Mouse (Mus musculus) c-Kit-negative CD71-positive TER-119-positive erythroid progenitor cells, embryonic 14.5 days (primary cell): ENCODE measurements around the gene Isy1.

Experiments used
- DNase-seq: peaks from one replicate; pipeline ENCODE4 v3.0.0-alpha.2; 2013; ENCODE audit warnings: low read depth, low spot score

Isy1 gene

GRCm38 (mm10) chr6:87805448-87805847, 33.1 kb downstream of the Isy1 start:
- no peak for DNase-seq

GRCm38 (mm10) chr6:87804886-87805285, 33.7 kb downstream of the Isy1 start:
- no peak for DNase-seq

- DNase-seq = no peak
These were observed 34.6 kb downstream of the Isy1 start for GRCm38 (mm10) chr6:87804036-87804435.

GRCm38 (mm10) chr6:87802462-87802861, 36.1 kb downstream of the Isy1 start:
- no peak for DNase-seq

DNA sequence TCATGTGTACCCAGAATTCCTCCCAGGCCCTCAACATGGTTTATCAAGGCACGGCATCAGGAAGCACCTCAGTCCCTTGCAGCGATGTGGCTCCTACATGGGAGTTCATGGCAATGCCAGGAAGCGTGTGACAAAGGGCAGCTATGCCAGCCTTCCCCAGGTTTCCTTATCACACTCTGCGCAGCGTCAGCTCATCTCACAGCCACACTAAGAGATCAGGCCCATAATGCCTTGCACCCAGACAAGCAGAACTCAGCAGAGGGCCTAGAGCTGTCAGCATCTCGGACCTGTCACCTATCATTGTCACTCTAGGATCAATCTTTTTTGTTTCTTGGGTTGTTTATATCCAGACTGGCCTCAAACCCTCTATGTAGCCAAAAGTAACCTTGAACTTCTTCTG, 39.0 kb downstream of the Isy1 start:
- no peak for DNase-seq

GRCm38 (mm10) chr6:87797321-87797720, 41.3 kb downstream of the Isy1 start:
- no peak for DNase-seq

GRCm38 (mm10) chr6:87796251-87796880, 42.2 kb downstream of the Isy1 start:
- peak; percentile 42 for DNase-seq

- DNase-seq = no peak
These were observed 43.0 kb downstream of the Isy1 start for GRCm38 (mm10) chr6:87795385-87796150.

GRCm38 (mm10) chr6:87793821-87794510, 44.6 kb downstream of the Isy1 start:
- DNase-seq = no peak

DNA sequence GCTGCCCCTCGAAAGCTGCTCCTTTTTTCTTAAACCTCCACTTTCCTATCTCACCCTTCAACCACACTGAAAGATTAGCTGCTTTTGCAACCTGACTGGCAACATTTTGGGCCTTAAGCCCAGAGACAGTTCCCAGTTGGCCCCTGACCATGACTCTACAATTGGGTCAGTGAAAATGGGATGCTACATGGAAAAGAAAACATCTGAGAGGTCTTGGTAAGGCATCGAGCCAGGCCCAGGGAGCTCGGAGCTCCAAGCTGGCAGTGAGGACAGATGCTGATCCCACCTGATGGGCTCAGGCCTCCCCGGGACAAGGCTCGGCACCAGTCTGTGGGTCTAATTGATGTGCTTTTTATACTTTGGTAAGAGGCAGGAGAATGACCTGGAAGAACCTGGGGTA, 46.8 kb downstream of the Isy1 start:
- DNase-seq = no peak

DNA sequence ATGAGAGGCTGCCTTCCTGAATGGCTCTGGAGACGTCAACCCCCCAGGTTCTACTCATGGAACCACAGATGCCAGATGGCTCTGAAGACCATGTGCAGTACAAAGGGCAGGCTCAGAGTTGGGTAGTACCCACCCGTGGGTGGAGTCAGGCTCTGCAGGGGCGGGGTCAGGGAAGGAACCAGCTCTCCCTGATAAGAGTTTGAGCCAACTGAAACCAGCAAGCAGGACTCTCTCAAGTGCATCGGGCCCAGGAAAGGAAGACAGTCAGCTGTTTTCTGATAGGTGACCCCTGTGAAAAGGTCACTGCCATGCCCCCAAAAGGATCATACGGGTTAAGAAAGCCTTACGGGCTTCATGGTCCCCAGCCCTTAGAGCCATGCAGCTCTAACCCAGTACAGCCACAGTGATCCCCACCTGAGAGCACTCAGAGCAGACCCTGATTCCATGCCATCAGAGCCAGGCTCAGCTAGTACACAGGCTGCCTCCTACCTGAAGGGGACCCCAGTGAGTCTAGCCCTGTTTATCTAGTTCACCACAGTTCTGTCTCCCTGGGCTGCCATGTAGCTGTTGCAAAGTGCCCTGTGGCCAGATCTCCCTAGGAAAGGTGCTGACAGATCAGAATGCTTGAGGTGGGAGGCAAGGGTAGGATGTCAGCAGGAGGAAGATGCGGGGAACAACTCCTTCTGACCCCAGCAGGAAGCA, 47.7 kb downstream of the Isy1 start:
- peak; percentile 86 for DNase-seq

GRCm38 (mm10) chr6:87789791-87790190, 48.8 kb downstream of the Isy1 start:
- DNase-seq = no peak

DNA sequence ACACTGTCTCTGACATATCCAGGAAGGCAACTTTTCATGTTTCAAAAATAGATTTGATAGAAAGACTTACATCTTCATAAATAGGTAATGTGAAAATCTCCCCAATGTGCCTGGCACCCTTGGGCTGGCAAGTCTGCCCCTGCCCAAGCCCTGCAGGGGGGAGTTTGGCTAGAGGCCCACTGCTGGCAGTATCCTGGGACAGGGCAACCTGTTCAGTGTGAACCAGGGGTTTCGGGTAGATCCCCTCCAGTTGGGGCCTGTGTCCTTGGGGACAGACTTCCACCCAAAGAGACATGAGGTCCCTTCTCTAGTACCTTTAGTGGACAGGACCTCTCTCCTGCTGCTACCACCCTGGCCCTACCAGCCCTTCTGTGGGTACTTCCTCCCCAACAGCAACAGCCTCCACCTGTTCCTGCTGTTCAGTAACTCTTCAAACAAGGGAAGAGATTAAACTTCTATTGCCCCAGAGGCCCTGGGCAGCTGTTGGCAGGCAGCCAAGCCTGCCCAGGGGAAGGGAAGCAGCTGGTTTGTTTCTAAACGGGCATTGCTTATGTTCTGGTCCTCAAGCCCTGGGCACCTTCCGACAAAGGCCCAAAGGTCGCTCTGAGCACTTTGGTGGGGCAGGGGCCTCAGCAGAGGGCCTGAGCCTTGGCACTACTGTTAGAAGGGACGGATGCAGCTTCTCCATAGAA, 49.6 kb downstream of the Isy1 start:
- DNase-seq = no peak

- DNase-seq = no peak
These were observed 50.2 kb downstream of the Isy1 start for GRCm38 (mm10) chr6:87788266-87788895.

DNA sequence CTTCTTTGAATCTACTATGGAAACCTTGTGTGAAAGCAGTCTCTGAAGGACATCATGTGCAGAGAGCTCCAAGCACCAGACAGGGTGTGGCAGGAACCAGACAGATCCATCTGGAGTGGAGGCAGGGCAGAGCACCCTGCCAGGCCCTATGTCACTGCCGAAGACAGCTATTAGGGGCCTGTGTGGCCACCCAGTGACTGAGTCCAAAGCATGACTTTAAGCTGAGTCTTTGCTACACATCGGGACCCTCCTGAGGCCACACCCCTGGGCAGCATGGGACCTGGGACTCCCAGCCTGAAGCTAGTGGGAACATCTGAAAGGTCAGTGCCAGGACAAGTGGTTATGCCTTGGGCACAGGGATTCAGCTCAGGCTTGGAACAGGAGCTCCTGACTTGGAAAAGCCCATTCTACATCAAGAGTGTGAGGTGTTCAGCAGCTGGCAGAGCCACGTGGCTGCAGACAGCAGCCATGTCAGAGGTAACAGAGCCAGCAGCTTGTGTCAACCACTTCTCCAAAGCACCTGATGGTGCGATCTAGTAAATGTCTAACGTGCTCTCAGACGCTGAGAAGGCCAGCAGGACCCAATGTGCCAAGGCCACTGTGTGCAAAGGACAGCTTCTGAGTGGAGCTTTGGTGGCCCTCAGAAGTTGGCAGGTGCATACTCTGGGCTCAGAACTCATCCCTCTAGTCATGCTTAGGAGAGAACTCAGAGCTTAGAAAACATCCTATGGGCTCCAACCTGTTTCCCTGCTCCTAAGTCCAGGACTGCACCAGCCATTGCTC, 51.3 kb downstream of the Isy1 start:
- no peak for DNase-seq

DNA sequence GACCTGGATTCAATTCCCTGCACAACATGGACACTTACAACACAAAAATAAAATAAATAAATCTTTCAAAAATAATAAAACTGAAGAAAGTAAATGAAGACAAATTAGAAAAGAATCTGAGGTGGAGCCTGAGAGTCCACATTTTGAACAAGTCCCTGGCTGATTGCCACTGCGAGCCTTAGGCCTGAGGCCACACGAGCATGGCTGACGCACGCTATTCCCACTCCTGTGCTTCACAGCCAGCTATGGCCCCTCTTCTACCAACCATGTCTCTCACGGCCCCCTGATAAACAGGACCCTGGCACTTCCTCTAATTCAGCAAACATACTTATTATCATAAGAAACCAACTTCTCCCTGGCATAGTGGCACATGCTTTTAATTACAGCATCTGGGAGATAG, 52.0 kb downstream of the Isy1 start:
- DNase-seq = no peak

DNA sequence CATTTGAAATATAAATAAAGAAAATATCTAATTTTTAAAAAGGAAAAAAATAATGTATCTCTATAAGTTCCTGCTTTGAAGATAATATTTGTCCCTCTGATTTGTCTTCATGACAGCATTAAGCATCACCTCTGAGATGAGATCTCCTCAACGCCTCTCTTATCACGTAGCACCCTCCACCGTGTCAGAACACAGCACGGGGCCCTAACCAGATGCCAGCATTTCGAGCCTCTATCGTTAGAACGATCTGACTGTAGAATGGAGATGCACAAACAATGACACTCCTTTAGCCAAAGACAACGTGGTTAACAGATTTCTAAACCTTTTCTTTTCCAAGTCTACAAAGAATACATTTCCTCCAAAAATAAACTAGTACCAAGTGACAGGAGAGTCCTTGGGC, 54.6 kb downstream of the Isy1 start:
- DNase-seq = no peak

GRCm38 (mm10) chr6:87780546-87781301, 57.9 kb downstream of the Isy1 start:
- DNase-seq = no peak
